Mouse (Mus musculus) liver, postnatal 0 days (tissue): ENCODE results near the gene Avpi1. TPM values are rescaled to one million over a fixed set of nuclear protein-coding genes. Genes with fewer than 3 reads are reported as not detected.

ENCODE experiments used
- ATAC-seq: fragments of 200-750 bp; cut with Nextera tagmentation; 2 replicates; pipeline ENCODE4 v1.8.0; 2017; ENCODE audit warnings: mild to moderate bottlenecking, moderate library complexity
- DNase-seq: peaks from one replicate; pipeline ENCODE4 v3.0.0-alpha.2; 2016
- H3K27ac ChIP-seq: fragments of 300-500 bp; sonication (generic); 2 replicates; pipeline ENCODE4 v1.5.1; 2014; ENCODE audit warnings: antibody characterized with exemption, moderate library complexity, mild to moderate bottlenecking, low read depth
- H3K27me3 ChIP-seq: fragments of 300-500 bp; sonication (generic); 2 replicates; pipeline ENCODE4 v1.6.1; 2014; ENCODE audit warnings: low read length, control low read depth, mixed read lengths; ENCODE audit not compliant: insufficient read depth
- H3K36me3 ChIP-seq: fragments of 300-500 bp; sonication (generic); replicated peaks from 2 replicates; pipeline ENCODE4 v1.6.1; 2014; ENCODE audit warnings: mild to moderate bottlenecking, control low read depth, low read length, moderate library complexity, mixed read lengths; ENCODE audit not compliant: insufficient read depth
- H3K4me1 ChIP-seq: fragments of 300-500 bp; sonication (generic); 2 replicates; pipeline ENCODE4 v1.6.1; 2014; ENCODE audit warnings: antibody characterized with exemption, mild to moderate bottlenecking, control low read depth; ENCODE audit not compliant: insufficient read depth
- H3K4me2 ChIP-seq: fragments of 300-500 bp; sonication (generic); 2 replicates; pipeline ENCODE4 v1.6.1; 2014; ENCODE audit warnings: low read depth, mild to moderate bottlenecking, low read length, moderate library complexity, mixed read lengths
- H3K4me3 ChIP-seq: fragments of 300-500 bp; sonication (generic); 2 replicates; pipeline ENCODE4 v1.5.1; 2014; ENCODE audit warnings: low read depth, low read length
- H3K9ac ChIP-seq: fragments of 300-500 bp; sonication (generic); replicated peaks from 2 replicates; pipeline ENCODE4 v1.6.1; 2014; ENCODE audit warnings: mild to moderate bottlenecking, moderate library complexity
- H3K9me3 ChIP-seq: fragments of 300-500 bp; sonication (generic); 2 replicates; pipeline ENCODE4 v1.6.1; 2016; ENCODE audit warnings: mild to moderate bottlenecking, control low read depth, low read length, mixed read lengths
- CTCF ChIP-seq: sonication (generic); IDR thresholded peaks from 2 replicates; pipeline ENCODE4 v1.5.1; 2016; ENCODE audit warnings: antibody characterized with exemption, low read depth
- EP300 ChIP-seq: IDR thresholded peaks from 2 replicates; pipeline ENCODE4 v1.6.1; 2016; ENCODE audit warnings: antibody characterized with exemption, low read depth, mild to moderate bottlenecking
- WGBS: fragments of 180-500 bp; shearing (Covaris S2); extraction: QIAGEN DNeasy Blood & Tissue Kit; methylation state at CpG from one replicate; pipeline ENCODE4 v1.1.7; 2014; ENCODE audit not compliant: insufficient replicate concordance; 5-methylcytosine and 5-hydroxymethylcytosine counted together
- polyA plus RNA-seq: library from polyadenylated mRNA; unstranded; fragments of >200 nt; fragmentation: Nextera tagmentation; extraction: Ambion mirVana; gene quantifications from 2 replicates; pipeline ENCODE4 v1.2.1, GENCODE M21; 2015

Gene Avpi1
- polyA plus RNA-seq, 1 experiment from 2014 or later, result 50.0 TPM

GRCm38 (mm10) chr19:42104681-42105080 lies 24.2 kb downstream of the Avpi1 start:
- DNase-seq, result no peak
- 74% methylated on average over 9 of the region's 9 CpGs for WGBS
- H3K9me3 ChIP-seq, result no peaks in the 10 kb centered on the region

GRCm38 (mm10) chr19:42099406-42099805 lies 29.5 kb downstream of the Avpi1 start:
- Histone ChIP-seq H3K4me3 (no peak overlapping the region), H3K9me3 (no peaks in the 10 kb centered on the region), H3K4me1 (peaks cover 6% of the 10 kb centered on the region; the same call in 1 of the 2 replicates), H3K36me3 (peaks cover 28% of the 10 kb centered on the region), H3K4me2 (no peak overlapping the region), H3K27me3 (no peaks in the 10 kb centered on the region), H3K9ac (no peak overlapping the region), H3K27ac (no peak overlapping the region)
- ATAC-seq, result no peak
- DNase-seq, result no peak
- TF ChIP-seq CTCF, result no peak
- no peak for TF ChIP-seq EP300
- WGBS, result 75% methylated on average over 3 of the region's 3 CpGs

More at GRCm38 (mm10) chr19:42104681-42105080, 24.2 kb downstream of the Avpi1 start:
- peaks cover 29% of the 10 kb centered on the region; the same call in 1 of the 2 replicates for H3K36me3 ChIP-seq
- ATAC-seq, result peak; percentile 48; the same call in 1 of the 2 replicates
- H3K27ac ChIP-seq, result peak overlapping the region; percentile 44; the same call in 1 of the 2 replicates
- no peak overlapping the region for H3K4me3 ChIP-seq
- H3K4me1 ChIP-seq, result peaks cover 9% of the 10 kb centered on the region
- H3K27me3 ChIP-seq, result no peaks in the 10 kb centered on the region
- H3K4me2 ChIP-seq, result no peak overlapping the region
- H3K9ac ChIP-seq, result no peak overlapping the region
- TF ChIP-seq EP300 (no peak), CTCF (peak; percentile 20; the same call in 1 of the 2 replicates)

GRCm38 (mm10) chr19:42090637-42091141 lies 38.2 kb downstream of the Avpi1 start:
- under 1% methylated on average over 51 of the region's 52 CpGs for WGBS

GRCm38 (mm10) chr19:42089748-42090595 lies 38.9 kb downstream of the Avpi1 start, which contains the start of gene Pi4k2a:
Gene Pi4k2a (plus strand): TSS chr19:42090470.
- Histone ChIP-seq H3K27me3 (no peaks in the 10 kb centered on the region), H3K27ac (peak within 1 kb of the TSS; percentile 99), H3K4me1 (peaks cover 22% of the 10 kb centered on the region), H3K36me3 (peaks cover 12% of the 10 kb centered on the region), H3K9me3 (no peaks in the 10 kb centered on the region), H3K4me3 (peak within 1 kb of the TSS; percentile 79), H3K9ac (peak within 1 kb of the TSS; percentile 86), H3K4me2 (peak within 1 kb of the TSS; percentile 79)
- ATAC-seq (peak; percentile 96), DNase-seq (peak; percentile 99)
- no peak; the same call in 1 of the 2 replicates for TF ChIP-seq EP300
- TF ChIP-seq CTCF, result no peak
- WGBS, result 1% methylated on average over 55 of the region's 55 CpGs

More at GRCm38 (mm10) chr19:42090637-42091141, 38.2 kb downstream of the Avpi1 start:
- peak overlapping the region; percentile 99 for H3K27ac ChIP-seq
- no peaks in the 10 kb centered on the region for H3K9me3 ChIP-seq
- ATAC-seq (peak; percentile 35), DNase-seq (peak; percentile 69)
- H3K27me3 ChIP-seq, result no peaks in the 10 kb centered on the region
- H3K4me1 ChIP-seq, result peaks cover 20% of the 10 kb centered on the region
- peak overlapping the region; percentile 79 for H3K4me3 ChIP-seq
- peak overlapping the region; percentile 86 for H3K9ac ChIP-seq
- TF ChIP-seq EP300, result no peak
- no peak for TF ChIP-seq CTCF
- peaks cover 12% of the 10 kb centered on the region for H3K36me3 ChIP-seq
- peak overlapping the region; percentile 79 for H3K4me2 ChIP-seq

GRCm38 (mm10) chr19:42089103-42089747 lies 39.6 kb downstream of the Avpi1 start:
- Histone ChIP-seq H3K4me1 (peaks cover 22% of the 10 kb centered on the region), H3K9ac (no peak overlapping the region), H3K9me3 (no peaks in the 10 kb centered on the region), H3K4me2 (peak overlapping the region; percentile 79), H3K27ac (peak overlapping the region; percentile 91), H3K36me3 (peaks cover 6% of the 10 kb centered on the region; the same call in 1 of the 2 replicates), H3K27me3 (no peaks in the 10 kb centered on the region), H3K4me3 (peak overlapping the region; percentile 79)
- 13% methylated on average over 14 of the region's 14 CpGs for WGBS
- TF ChIP-seq EP300, result no peak
- peak; percentile 29; the same call in 1 of the 2 replicates for TF ChIP-seq CTCF
- DNase-seq (peak; percentile 62), ATAC-seq (no peak)
